Mouse (Mus musculus) heart, embryonic 10.5 days (tissue): ENCODE data around the gene Gm17660. TPM values are rescaled to one million over a fixed set of nuclear protein-coding genes. Genes with fewer than 3 reads are reported as not detected.

Experiments used
- DNase-seq: peaks from one replicate; pipeline ENCODE4 v3.0.0-alpha.2; 2017; ENCODE audit warnings: low spot score
- H3K27ac ChIP-seq: fragments of 300-500 bp; sonication (generic); 2 replicates; pipeline ENCODE4 v1.5.1; 2016; ENCODE audit warnings: mild to moderate bottlenecking
- H3K27me3 ChIP-seq: fragments of 300-500 bp; sonication (generic); 2 replicates; pipeline ENCODE4 v1.6.1; 2016; ENCODE audit warnings: mild to moderate bottlenecking; ENCODE audit not compliant: poor library complexity, insufficient read depth, severe bottlenecking
- H3K36me3 ChIP-seq: fragments of 300-500 bp; sonication (generic); 2 replicates; pipeline ENCODE4 v1.6.1; 2016; ENCODE audit warnings: mild to moderate bottlenecking, moderate library complexity
- H3K4me1 ChIP-seq: fragments of 300-500 bp; sonication (generic); 2 replicates; pipeline ENCODE4 v1.6.1; 2016; ENCODE audit warnings: mild to moderate bottlenecking
- H3K4me3 ChIP-seq: fragments of 300-500 bp; sonication (generic); 2 replicates; pipeline ENCODE4 v1.5.1; 2016; ENCODE audit warnings: mild to moderate bottlenecking, moderate library complexity
- H3K9me3 ChIP-seq: fragments of 300-500 bp; sonication (generic); 2 replicates; pipeline ENCODE4 v1.6.1; 2016; ENCODE audit warnings: mild to moderate bottlenecking, moderate library complexity
- WGBS: fragments of 180-500 bp; shearing (Covaris S2); methylation state at CpG from one replicate; pipeline ENCODE4 v1.1.7; 2016; 5-methylcytosine and 5-hydroxymethylcytosine counted together
- polyA plus RNA-seq: library from polyadenylated mRNA; unstranded; fragments of >200 nt; fragmentation: Nextera tagmentation; extraction: Ambion mirVana; gene quantifications from 2 replicates; pipeline ENCODE4 v1.2.1, GENCODE M21; 2016

Gene Gm17660
- not detected in 2 replicates for polyA plus RNA-seq

GRCm38 (mm10) chr5:104077508-104077907, at the start of gene Gm17660:
Gene Gm17660, minus strand, starts transcription at chr5:104077608.
- H3K27ac ChIP-seq, result no peak within 1 kb of the TSS
- H3K9me3 ChIP-seq, result no peaks in the 10 kb centered on the region
- H3K4me3 ChIP-seq, result no peak within 1 kb of the TSS
- DNase-seq, result no peak
- 87% methylated on average over 7 of the region's 7 CpGs for WGBS
- peaks cover 6% of the 10 kb centered on the region for H3K27me3 ChIP-seq
- H3K36me3 ChIP-seq, result no peaks in the 10 kb centered on the region
- peaks cover 10% of the 10 kb centered on the region for H3K4me1 ChIP-seq

- H3K27ac ChIP-seq, result no peak overlapping the region
- DNase-seq, result no peak
- WGBS, result 71% methylated on average over 12 of the region's 12 CpGs
- H3K36me3 ChIP-seq, result no peaks in the 10 kb centered on the region
- no peaks in the 10 kb centered on the region for H3K27me3 ChIP-seq
- H3K4me1 ChIP-seq, result peaks cover 10% of the 10 kb centered on the region
- H3K4me3 ChIP-seq, result no peak overlapping the region
- H3K9me3 ChIP-seq, result no peaks in the 10 kb centered on the region
Observed at GRCm38 (mm10) chr5:104126561-104127320, 49.3 kb upstream of the Gm17660 start.

- DNase-seq, result no peak
- WGBS, result 82% methylated on average over 6 of the region's 6 CpGs
- H3K4me1 ChIP-seq, result peaks cover 10% of the 10 kb centered on the region
- H3K27ac ChIP-seq, result no peak overlapping the region
- H3K9me3 ChIP-seq, result no peaks in the 10 kb centered on the region
- no peak overlapping the region for H3K4me3 ChIP-seq
- no peaks in the 10 kb centered on the region for H3K27me3 ChIP-seq
- no peaks in the 10 kb centered on the region for H3K36me3 ChIP-seq
Observed at GRCm38 (mm10) chr5:104124016-104124658, 46.7 kb upstream of the Gm17660 start.

- Histone ChIP-seq H3K36me3 (no peaks in the 10 kb centered on the region), H3K27ac (peak overlapping the region; percentile 16; the same call in 1 of the 2 replicates), H3K4me3 (no peak overlapping the region), H3K4me1 (peaks cover 38% of the 10 kb centered on the region), H3K27me3 (no peaks in the 10 kb centered on the region), H3K9me3 (no peaks in the 10 kb centered on the region)
- WGBS, result 85% methylated on average over 4 of the region's 4 CpGs
- no peak for DNase-seq
Observed at GRCm38 (mm10) chr5:104115890-104116289, 38.5 kb upstream of the Gm17660 start.

DNA sequence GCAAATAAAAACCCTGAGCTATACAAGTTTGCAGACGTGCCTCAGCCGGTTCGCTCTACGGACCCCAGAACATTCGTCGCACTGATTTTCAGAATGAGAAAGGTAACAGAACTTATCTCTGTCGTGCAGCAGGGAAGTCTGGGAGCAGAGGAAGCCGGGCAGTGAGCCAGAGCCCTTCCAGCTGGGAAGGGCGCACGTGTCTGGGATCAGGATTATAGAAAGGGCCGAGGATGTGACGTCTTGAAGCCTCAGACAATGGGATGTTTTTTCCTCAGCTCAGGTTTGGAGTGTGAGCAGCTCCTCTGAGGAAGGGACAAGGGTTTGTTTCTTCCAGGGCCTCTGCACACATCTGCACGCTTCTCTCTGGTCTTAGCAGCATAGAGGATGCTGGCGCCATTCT, 37.7 kb upstream of the Gm17660 start:
- Histone ChIP-seq H3K27ac (peak overlapping the region; percentile 78), H3K9me3 (no peaks in the 10 kb centered on the region), H3K4me3 (no peak overlapping the region), H3K36me3 (no peaks in the 10 kb centered on the region), H3K4me1 (peaks cover 45% of the 10 kb centered on the region), H3K27me3 (no peaks in the 10 kb centered on the region)
- 54% methylated on average over 14 of the region's 14 CpGs for WGBS
- DNase-seq, result no peak

- Histone ChIP-seq H3K36me3 (no peaks in the 10 kb centered on the region), H3K4me1 (peaks cover 60% of the 10 kb centered on the region), H3K4me3 (peak within 1 kb of the TSS; percentile 35), H3K27ac (peak within 1 kb of the TSS; percentile 78), H3K27me3 (no peaks in the 10 kb centered on the region), H3K9me3 (no peaks in the 10 kb centered on the region)
- 29% methylated on average over 15 of the region's 15 CpGs for WGBS
- DNase-seq, result peak; percentile 53
Observed at GRCm38 (mm10) chr5:104113491-104114172, 36.2 kb upstream of the Gm17660 start, which contains the start of gene Sparcl1. Gene Sparcl1, minus strand, starts transcription at chr5:104113733.

- H3K4me1 ChIP-seq, result peaks cover 71% of the 10 kb centered on the region
Observed at GRCm38 (mm10) chr5:104112511-104112910, 35.1 kb upstream of the Gm17660 start.

GRCm38 (mm10) chr5:104112016-104112415, 34.6 kb upstream of the Gm17660 start:
- no peaks in the 10 kb centered on the region for H3K36me3 ChIP-seq
- H3K4me3 ChIP-seq, result peak overlapping the region; percentile 10
- H3K9me3 ChIP-seq, result no peaks in the 10 kb centered on the region
- WGBS, result 15% methylated on average over 9 of the region's 9 CpGs
- no peaks in the 10 kb centered on the region for H3K27me3 ChIP-seq
- DNase-seq, result no peak
- H3K4me1 ChIP-seq, result peaks cover 73% of the 10 kb centered on the region
- H3K27ac ChIP-seq, result peak overlapping the region; percentile 75

More at GRCm38 (mm10) chr5:104112511-104112910, 35.1 kb upstream of the Gm17660 start:
- H3K4me3 ChIP-seq, result peak overlapping the region; percentile 10
- H3K27ac ChIP-seq, result peak overlapping the region; percentile 75
- no peaks in the 10 kb centered on the region for H3K36me3 ChIP-seq
- H3K9me3 ChIP-seq, result no peaks in the 10 kb centered on the region
- WGBS, result 31% methylated on average over 5 of the region's 5 CpGs
- H3K27me3 ChIP-seq, result no peaks in the 10 kb centered on the region
- no peak for DNase-seq

GRCm38 (mm10) chr5:104110171-104110920, 32.9 kb upstream of the Gm17660 start:
- H3K27me3 ChIP-seq, result no peaks in the 10 kb centered on the region
- no peaks in the 10 kb centered on the region for H3K36me3 ChIP-seq
- no peaks in the 10 kb centered on the region for H3K9me3 ChIP-seq
- no peak overlapping the region for H3K4me3 ChIP-seq
- peak overlapping the region; percentile 87 for H3K27ac ChIP-seq
- H3K4me1 ChIP-seq, result peaks cover 75% of the 10 kb centered on the region
- WGBS, result 51% methylated on average over 9 of the region's 9 CpGs
- no peak for DNase-seq

- WGBS, result 13% methylated on average over 3 of the region's 3 CpGs
- no peaks in the 10 kb centered on the region for H3K9me3 ChIP-seq
- H3K4me1 ChIP-seq, result peaks cover 69% of the 10 kb centered on the region
- no peaks in the 10 kb centered on the region for H3K36me3 ChIP-seq
- DNase-seq, result no peak
- H3K4me3 ChIP-seq, result no peak overlapping the region
- no peaks in the 10 kb centered on the region for H3K27me3 ChIP-seq
- H3K27ac ChIP-seq, result peak overlapping the region; percentile 87
Observed at GRCm38 (mm10) chr5:104109516-104109915, 32.1 kb upstream of the Gm17660 start.

- Histone ChIP-seq H3K36me3 (no peaks in the 10 kb centered on the region), H3K4me3 (peak overlapping the region; percentile 27; the same call in 1 of the 2 replicates), H3K27ac (peak overlapping the region; percentile 87), H3K4me1 (peaks cover 69% of the 10 kb centered on the region), H3K9me3 (no peaks in the 10 kb centered on the region), H3K27me3 (no peaks in the 10 kb centered on the region)
- whole genome bisulfite sequencing, result 30% methylated on average over 18 of the region's 18 CpGs
- no peak for DNase-seq
Observed at GRCm38 (mm10) chr5:104108879-104109369, 31.5 kb upstream of the Gm17660 start.

DNA sequence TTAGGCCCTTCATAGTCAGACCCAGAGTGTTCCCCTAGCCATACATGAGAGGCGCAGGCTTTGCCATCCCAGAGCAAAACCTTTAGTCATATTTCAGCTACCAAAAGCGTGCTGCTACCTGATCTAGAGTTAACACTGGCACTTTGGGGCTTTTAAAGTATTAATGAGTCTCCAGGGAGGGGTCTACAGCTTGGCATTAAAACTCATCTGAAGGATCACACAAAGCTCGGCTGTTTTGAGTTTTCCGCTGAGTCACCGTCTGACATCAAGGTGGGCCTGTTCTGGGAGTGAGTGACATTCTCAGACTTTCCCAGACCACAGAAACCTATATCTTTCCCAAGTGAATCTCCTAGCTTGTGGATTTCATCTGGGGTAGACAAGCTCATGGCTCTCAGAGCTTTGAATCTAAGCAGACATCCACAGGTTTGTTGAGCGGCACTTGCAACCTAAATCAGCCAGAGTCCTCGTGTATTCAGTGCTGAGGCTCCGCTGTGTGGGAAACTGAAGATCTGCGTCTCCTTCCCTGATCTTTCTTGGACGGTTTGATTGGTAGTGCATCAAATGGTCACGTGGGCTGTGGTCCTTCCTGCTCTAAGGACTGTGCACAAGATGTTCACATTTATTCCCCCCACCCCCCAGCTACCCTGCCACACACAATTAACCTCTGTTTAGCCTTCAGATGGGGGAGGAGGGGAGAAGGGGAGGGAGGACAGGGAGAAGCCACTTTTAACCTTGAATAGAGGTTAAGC, 30.9 kb upstream of the Gm17660 start:
- Histone ChIP-seq H3K27me3 (no peaks in the 10 kb centered on the region), H3K4me3 (no peak overlapping the region), H3K27ac (peak overlapping the region; percentile 87), H3K36me3 (no peaks in the 10 kb centered on the region), H3K9me3 (no peaks in the 10 kb centered on the region), H3K4me1 (peaks cover 62% of the 10 kb centered on the region)
- no peak for DNase-seq
- WGBS, result 60% methylated on average over 11 of the region's 11 CpGs
